Mouse (Mus musculus) cerebellum, adult 2 months (tissue): ENCODE data around the gene Fnip2. TPM values are rescaled to one million over a fixed set of nuclear protein-coding genes. Genes with fewer than 3 reads are reported as not detected.
A peak's percentile ranks its signal among the peaks of the same experiment; 100 is the strongest.

Source experiments
- DNase-seq, 2 experiments: peaks; one replicate each; pipeline ENCODE4 v3.0.0; 2021
- H3K27ac ChIP-seq: fragments of 200-500 bp; 2 replicates; pipeline ENCODE4 v1.5.1; 2012; ENCODE audit warnings: low read length, control low read depth, inconsistent platforms; ENCODE audit not compliant: insufficient read depth
- H3K27me3 ChIP-seq: fragments of 200-500 bp; 2 replicates; pipeline ENCODE4 v1.6.1; 2012; ENCODE audit warnings: inconsistent platforms, mild to moderate bottlenecking, low read length, moderate library complexity; ENCODE audit not compliant: control insufficient read depth, insufficient read depth
- H3K4me1 ChIP-seq: fragments of 200-500 bp; 2 replicates; pipeline ENCODE4 v1.6.1; 2011; ENCODE audit warnings: low read length; ENCODE audit not compliant: control insufficient read depth, insufficient read depth
- H3K4me3 ChIP-seq: fragments of 200-500 bp; replicated peaks from 2 replicates; pipeline ENCODE3; 2011; ENCODE audit warnings: mild to moderate bottlenecking, low read depth, low read length, control low read depth; ENCODE audit not compliant: insufficient read depth
- CTCF ChIP-seq: fragments of 200-500 bp; IDR thresholded peaks from 2 replicates; pipeline ENCODE4 v1.5.1; 2011; ENCODE audit warnings: low read depth, mild to moderate bottlenecking, control low read depth, low read length, moderate library complexity, borderline replicate concordance; ENCODE audit not compliant: insufficient read depth
- POLR2A ChIP-seq: fragments of 200-500 bp; IDR thresholded peaks from 2 replicates; pipeline ENCODE4 v1.6.1; 2011; ENCODE audit warnings: low read length, control low read depth, borderline replicate concordance; ENCODE audit not compliant: insufficient read depth
- WGBS: fragments of 180-500 bp; shearing (Covaris S2); methylation state at CpG from one replicate; pipeline ENCODE4 v1.1.7; 2018; 5-methylcytosine and 5-hydroxymethylcytosine counted together
- polyA plus RNA-seq: library from polyadenylated mRNA; depleted of rRNA; stranded (reverse); fragments of >200 nt; gene quantifications from 2 replicates; pipeline ENCODE4 v1.2.3, GENCODE M21; 2012; rRNA removed

Fnip2 gene
- polyA plus RNA-seq, result 16.3 and 17.3 TPM in 2 replicates

GRCm38 (mm10) chr3:79567703-79568362 is at the start of gene Fnip2:
Gene Fnip2, minus strand, starts transcription at chr3:79567796.
- no peaks in the 10 kb centered on the region for H3K27me3 ChIP-seq
- WGBS, result under 1% methylated on average over 54 of the region's 55 CpGs
- TF ChIP-seq POLR2A (peak; percentile 63), CTCF (no peak)
- H3K27ac ChIP-seq, result peak within 1 kb of the TSS; percentile 62
- peaks cover 11% of the 10 kb centered on the region; the same call in 1 of the 2 replicates for H3K4me1 ChIP-seq
- peak within 1 kb of the TSS; percentile 90 for H3K4me3 ChIP-seq
- DNase-seq, result peak; percentile 93 to 94

GRCm38 (mm10) chr3:79609886-79610285 is 42.3 kb upstream of the Fnip2 start:
- WGBS, result 94% methylated on average over 2 of the region's 2 CpGs
- H3K27me3 ChIP-seq, result no peaks in the 10 kb centered on the region
- H3K4me3 ChIP-seq, result no peak overlapping the region
- TF ChIP-seq POLR2A, result no peak
- TF ChIP-seq CTCF, result no peak
- H3K27ac ChIP-seq, result no peak overlapping the region
- DNase-seq, result no peak
- H3K4me1 ChIP-seq, result no peaks in the 10 kb centered on the region

DNA sequence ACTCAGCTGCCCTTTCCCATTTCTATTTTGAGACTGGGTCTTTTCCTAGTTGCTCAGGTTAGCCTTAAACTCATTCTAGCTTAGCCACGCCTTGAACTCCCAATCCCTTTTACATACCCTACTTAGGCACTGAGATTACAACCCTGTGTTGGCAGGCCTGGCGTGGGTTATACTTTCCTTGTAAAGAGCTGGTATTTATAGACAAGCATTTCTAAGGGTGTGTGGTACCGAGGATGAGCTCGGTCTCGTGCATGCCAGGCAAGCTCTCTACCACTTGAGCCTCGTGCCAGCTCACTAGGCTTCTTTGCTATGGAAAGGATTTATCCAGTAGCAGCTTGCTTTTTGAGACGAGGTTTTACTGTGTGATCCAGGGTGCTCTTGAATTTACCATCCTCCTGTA is 27.9 kb upstream of the Fnip2 start:
- TF ChIP-seq POLR2A, result no peak
- no peak for TF ChIP-seq CTCF
- no peak for DNase-seq
- 93% methylated on average over 7 of the region's 7 CpGs for WGBS

DNA sequence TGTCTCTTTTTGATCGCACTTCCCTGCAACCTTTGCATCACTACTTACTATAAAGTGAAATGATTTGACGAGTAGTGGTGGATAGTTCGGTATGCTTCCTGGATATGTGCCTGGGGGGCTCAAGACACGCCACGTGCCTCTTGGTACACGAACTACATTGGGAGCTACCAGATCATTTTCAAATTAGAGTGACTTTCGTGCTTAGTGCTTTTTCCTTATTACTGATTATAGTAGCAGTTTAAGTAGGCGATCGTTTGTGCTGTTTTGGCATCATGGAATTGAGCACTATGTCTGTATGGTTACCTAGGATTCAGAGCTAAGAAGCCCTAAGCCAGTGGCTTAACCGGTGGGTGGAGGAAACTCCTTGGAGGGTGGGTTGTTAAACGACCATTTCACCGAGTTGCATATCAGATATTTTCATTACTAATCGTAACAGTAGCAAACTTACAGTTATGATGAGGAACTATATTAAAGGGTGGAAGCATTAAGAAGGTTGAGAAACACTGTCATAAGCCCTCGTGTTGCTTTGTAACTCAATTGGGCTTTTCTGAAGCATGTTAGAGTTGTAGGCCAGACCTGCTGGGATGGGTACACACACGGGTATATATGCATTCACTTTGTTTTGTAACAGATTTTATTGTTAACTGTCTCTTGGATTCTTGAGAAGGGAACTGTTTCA is 24.3 kb upstream of the Fnip2 start:
- Histone ChIP-seq H3K27ac (no peak overlapping the region; the same call in 1 of the 2 replicates), H3K27me3 (no peaks in the 10 kb centered on the region), H3K4me1 (no peaks in the 10 kb centered on the region; the same call in 1 of the 2 replicates), H3K4me3 (peak overlapping the region; percentile 94)
- DNase-seq, result no peak
- TF ChIP-seq POLR2A, result no peak
- no peak for TF ChIP-seq CTCF
- WGBS, result 2% methylated on average over 15 of the region's 15 CpGs

More for the DNA sequence above, 27.9 kb upstream of the Fnip2 start:
- Histone ChIP-seq H3K27me3 (no peaks in the 10 kb centered on the region), H3K4me3 (no peak overlapping the region), H3K4me1 (no peaks in the 10 kb centered on the region; the same call in 1 of the 2 replicates), H3K27ac (no peak overlapping the region)

- peak within 1 kb of the TSS; percentile 94 for H3K4me3 ChIP-seq
- H3K27me3 ChIP-seq, result no peaks in the 10 kb centered on the region
- 3% methylated on average over 63 of the region's 63 CpGs for WGBS
- peak; percentile 80 for DNase-seq
- H3K27ac ChIP-seq, result peak within 1 kb of the TSS; percentile 53; the same call in 1 of the 2 replicates
- H3K4me1 ChIP-seq, result no peaks in the 10 kb centered on the region; the same call in 1 of the 2 replicates
- TF ChIP-seq CTCF (no peak), POLR2A (peak; percentile 73; the same call in 1 of the 2 replicates)
These were observed 23.5 kb upstream of the Fnip2 start, which contains the start of gene Ppid for GRCm38 (mm10) chr3:79590863-79591792. Gene Ppid, plus strand, starts transcription at chr3:79591342.

DNA sequence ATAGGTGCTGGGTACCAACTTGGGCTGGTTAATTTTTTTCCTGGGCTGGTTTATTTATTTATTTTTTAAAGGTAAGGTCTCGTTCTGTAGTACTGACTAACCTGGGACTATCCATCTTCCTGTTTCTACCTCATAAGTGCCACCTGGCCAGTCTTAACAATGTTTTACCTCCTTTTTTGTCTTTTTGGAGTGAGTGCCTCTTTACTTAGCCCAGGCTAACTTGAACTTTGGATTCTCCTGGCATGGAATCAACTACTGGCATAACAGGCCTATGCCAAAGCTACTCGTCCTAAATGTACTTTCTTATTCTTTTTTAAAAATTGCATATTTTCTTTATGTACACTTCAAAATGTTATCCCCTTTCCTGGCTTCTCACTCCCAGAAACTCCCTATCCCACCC is 22.1 kb upstream of the Fnip2 start:
- no peaks in the 10 kb centered on the region; the same call in 1 of the 2 replicates for H3K4me1 ChIP-seq
- DNase-seq, result no peak
- WGBS, result 77% methylated on average over 2 of the region's 2 CpGs
- H3K27ac ChIP-seq, result no peak overlapping the region
- H3K4me3 ChIP-seq, result no peak overlapping the region
- no peak for TF ChIP-seq POLR2A
- no peak for TF ChIP-seq CTCF
- H3K27me3 ChIP-seq, result no peaks in the 10 kb centered on the region

- TF ChIP-seq POLR2A (no peak), CTCF (peak; percentile 95)
- peak; percentile 87 to 92 for DNase-seq
These were observed 19.2 kb upstream of the Fnip2 start for GRCm38 (mm10) chr3:79586804-79587203.

More at GRCm38 (mm10) chr3:79586804-79587203, 19.2 kb upstream of the Fnip2 start:
- no peak overlapping the region for H3K27ac ChIP-seq
- H3K4me3 ChIP-seq, result no peak overlapping the region
- no peaks in the 10 kb centered on the region for H3K27me3 ChIP-seq
- WGBS, result 2% methylated on average over 6 of the region's 6 CpGs
- no peaks in the 10 kb centered on the region for H3K4me1 ChIP-seq
